Mouse (Mus musculus) forebrain, embryonic 15.5 days (tissue): ENCODE measurements around the gene Lztr1. TPM values are rescaled to one million over a fixed set of nuclear protein-coding genes. Genes with fewer than 3 reads are reported as not detected.

Source experiments
- ATAC-seq: fragments of 200-750 bp; cut with Nextera tagmentation; replicated peaks from 2 replicates; pipeline ENCODE4 v1.8.0; 2017; ENCODE audit warnings: mild to moderate bottlenecking, moderate TSS enrichment, moderate library complexity
- H3K27ac ChIP-seq: fragments of 300-500 bp; sonication (generic); replicated peaks from 2 replicates; pipeline ENCODE4 v1.5.1; 2015; ENCODE audit warnings: mild to moderate bottlenecking, inconsistent platforms
- H3K27me3 ChIP-seq: fragments of 300-500 bp; sonication (generic); 2 replicates; pipeline ENCODE4 v1.6.1; 2015; ENCODE audit warnings: inconsistent platforms
- H3K36me3 ChIP-seq: fragments of 300-500 bp; sonication (generic); 2 replicates; pipeline ENCODE4 v1.6.1; 2015; ENCODE audit warnings: mild to moderate bottlenecking, inconsistent platforms
- H3K4me1 ChIP-seq: fragments of 300-500 bp; sonication (generic); 2 replicates; pipeline ENCODE4 v1.6.1; 2015; ENCODE audit warnings: inconsistent platforms
- H3K4me2 ChIP-seq: fragments of 300-500 bp; sonication (generic); replicated peaks from 2 replicates; pipeline ENCODE4 v1.6.1; 2015; ENCODE audit warnings: mild to moderate bottlenecking, inconsistent platforms
- H3K4me3 ChIP-seq: fragments of 300-500 bp; sonication (generic); 2 replicates; pipeline ENCODE4 v1.5.1; 2015; ENCODE audit warnings: mild to moderate bottlenecking, inconsistent platforms
- H3K9ac ChIP-seq: fragments of 300-500 bp; sonication (generic); replicated peaks from 2 replicates; pipeline ENCODE4 v1.6.1; 2015; ENCODE audit warnings: mild to moderate bottlenecking, inconsistent platforms
- H3K9me3 ChIP-seq: fragments of 300-500 bp; sonication (generic); 2 replicates; pipeline ENCODE4 v1.6.1; 2016; ENCODE audit warnings: inconsistent platforms
- WGBS: fragments of 180-500 bp; shearing (Covaris S2); methylation state at CpG from one replicate; pipeline ENCODE4 v1.1.7; 2015; ENCODE audit warnings: mixed read lengths; 5-methylcytosine and 5-hydroxymethylcytosine counted together
- polyA plus RNA-seq: library from polyadenylated mRNA; unstranded; fragments of >200 nt; fragmentation: Nextera tagmentation; extraction: Ambion mirVana; gene quantifications from 2 replicates; pipeline ENCODE4 v1.2.1, GENCODE M21; 2015

Gene Lztr1
- polyA plus RNA-seq = 120 and 133 TPM in 2 replicates

DNA sequence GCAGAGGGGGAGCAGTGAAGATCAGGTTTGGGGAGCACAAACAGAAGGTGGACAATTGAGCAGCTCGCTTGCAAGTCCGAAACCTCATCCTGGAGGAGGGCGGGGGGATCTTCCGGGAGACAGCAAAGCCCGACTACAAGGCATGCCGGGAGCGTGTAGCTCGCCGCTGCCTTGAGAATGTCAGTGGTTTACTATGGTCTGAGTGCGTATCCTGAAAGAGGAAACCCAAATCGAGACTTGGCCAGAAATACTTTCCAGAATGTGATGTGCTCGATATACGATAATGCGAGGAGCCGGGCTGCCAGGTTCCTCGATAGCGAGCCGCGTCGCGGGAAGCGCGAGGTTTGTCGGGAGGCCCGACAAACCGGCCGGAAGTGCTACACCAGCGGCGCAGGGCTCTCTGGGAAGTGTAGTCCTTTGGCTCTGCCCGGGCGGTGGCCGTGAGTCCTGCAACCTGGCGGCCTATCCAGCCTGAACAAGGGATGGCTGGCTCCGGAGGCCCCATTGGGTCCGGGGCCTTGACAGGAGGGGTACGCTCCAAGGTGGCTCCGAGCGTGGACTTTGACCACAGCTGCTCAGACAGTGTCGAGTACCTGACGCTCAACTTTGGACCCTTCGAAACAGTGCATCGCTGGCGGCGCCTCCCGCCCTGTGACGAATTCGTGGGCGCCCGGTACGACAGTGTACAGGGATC lies at the start of gene Lztr1:
Gene Lztr1, plus strand, starts transcription at position 143 of the 694 bp plus-strand sequence.
- Histone ChIP-seq H3K9ac (peak within 1 kb of the TSS; percentile 86), H3K4me3 (peak within 1 kb of the TSS; percentile 70), H3K27me3 (no peaks in the 10 kb centered on the region), H3K36me3 (peaks cover 20% of the 10 kb centered on the region), H3K9me3 (no peaks in the 10 kb centered on the region), H3K4me1 (peaks cover 18% of the 10 kb centered on the region), H3K4me2 (peak within 1 kb of the TSS; percentile 72), H3K27ac (peak within 1 kb of the TSS; percentile 95)
- peak; percentile 98 for ATAC-seq
- WGBS = under 1% methylated on average over 50 of the region's 50 CpGs

DNA sequence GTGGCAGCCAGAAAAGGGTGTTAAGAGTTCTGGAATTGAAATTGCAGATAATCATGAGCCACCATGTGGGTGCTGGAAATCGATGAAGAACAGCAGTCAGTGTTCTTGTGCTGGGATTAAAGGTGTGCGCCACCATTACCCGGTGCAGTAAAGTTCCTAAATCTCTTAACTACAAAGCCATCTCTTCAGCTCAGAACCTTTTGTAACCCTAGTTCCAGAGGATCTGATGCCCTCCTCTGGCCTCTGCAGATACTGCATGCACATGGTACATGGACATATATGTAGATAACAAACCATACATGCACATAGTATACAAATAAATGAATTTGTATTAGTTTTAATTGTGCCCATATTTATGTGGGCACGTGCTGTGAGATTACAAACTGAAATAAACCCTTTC lies 48.2 kb upstream of the Lztr1 start:
- H3K4me2 ChIP-seq = no peak overlapping the region
- H3K27me3 ChIP-seq = no peaks in the 10 kb centered on the region
- no peaks in the 10 kb centered on the region for H3K9me3 ChIP-seq
- peaks cover 17% of the 10 kb centered on the region for H3K36me3 ChIP-seq
- H3K4me1 ChIP-seq = peaks cover 23% of the 10 kb centered on the region
- ATAC-seq = no peak
- H3K9ac ChIP-seq = no peak overlapping the region
- H3K4me3 ChIP-seq = no peak overlapping the region
- H3K27ac ChIP-seq = no peak overlapping the region
- WGBS = 82% methylated on average over 4 of the region's 4 CpGs

DNA sequence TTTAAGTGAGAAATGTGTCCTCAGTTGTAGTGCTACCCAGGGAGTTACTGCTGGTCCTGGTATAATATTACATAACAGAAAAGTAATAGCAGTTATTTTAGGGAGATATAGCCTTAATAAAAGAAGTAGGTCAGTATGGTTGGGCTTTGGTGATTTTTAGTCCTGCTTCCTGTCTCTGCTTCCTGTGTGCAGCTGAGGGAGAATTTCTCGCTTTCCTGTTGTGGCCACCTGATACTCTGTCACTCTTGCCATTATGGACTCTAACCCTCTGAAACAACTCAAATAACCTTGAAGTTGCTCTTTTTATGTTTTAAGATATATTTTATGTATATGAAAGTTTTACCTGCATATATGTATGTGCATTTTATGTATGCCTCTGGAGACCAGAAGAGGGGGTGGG lies 46.9 kb upstream of the Lztr1 start:
- Histone ChIP-seq H3K4me1 (peaks cover 12% of the 10 kb centered on the region), H3K36me3 (peaks cover 12% of the 10 kb centered on the region), H3K9ac (no peak overlapping the region), H3K4me2 (no peak overlapping the region), H3K4me3 (no peak overlapping the region), H3K27ac (no peak overlapping the region), H3K9me3 (no peaks in the 10 kb centered on the region), H3K27me3 (no peaks in the 10 kb centered on the region)
- WGBS = 87% methylated on average over 1 of the region's 1 CpGs
- no peak for ATAC-seq

DNA sequence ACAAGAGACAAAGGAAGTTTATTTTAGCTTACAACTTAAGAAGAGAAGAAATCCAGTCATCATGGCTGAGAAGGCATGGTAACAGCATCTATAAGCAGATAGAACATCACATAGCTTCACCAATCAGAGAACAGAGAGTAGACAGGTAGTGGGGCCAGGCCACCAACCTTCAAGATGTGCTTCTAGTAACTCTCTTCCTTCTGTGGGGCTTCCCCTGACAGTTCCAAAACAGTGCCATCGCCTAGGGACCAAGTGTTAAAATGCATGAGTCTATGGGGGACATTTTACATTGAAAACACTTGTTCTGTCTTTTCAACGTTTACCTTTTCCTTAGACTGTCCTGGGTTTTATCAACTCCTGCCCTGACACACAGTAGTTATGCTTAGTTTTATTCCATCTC lies 45.3 kb upstream of the Lztr1 start:
- 98% methylated on average over 2 of the region's 2 CpGs for WGBS

DNA sequence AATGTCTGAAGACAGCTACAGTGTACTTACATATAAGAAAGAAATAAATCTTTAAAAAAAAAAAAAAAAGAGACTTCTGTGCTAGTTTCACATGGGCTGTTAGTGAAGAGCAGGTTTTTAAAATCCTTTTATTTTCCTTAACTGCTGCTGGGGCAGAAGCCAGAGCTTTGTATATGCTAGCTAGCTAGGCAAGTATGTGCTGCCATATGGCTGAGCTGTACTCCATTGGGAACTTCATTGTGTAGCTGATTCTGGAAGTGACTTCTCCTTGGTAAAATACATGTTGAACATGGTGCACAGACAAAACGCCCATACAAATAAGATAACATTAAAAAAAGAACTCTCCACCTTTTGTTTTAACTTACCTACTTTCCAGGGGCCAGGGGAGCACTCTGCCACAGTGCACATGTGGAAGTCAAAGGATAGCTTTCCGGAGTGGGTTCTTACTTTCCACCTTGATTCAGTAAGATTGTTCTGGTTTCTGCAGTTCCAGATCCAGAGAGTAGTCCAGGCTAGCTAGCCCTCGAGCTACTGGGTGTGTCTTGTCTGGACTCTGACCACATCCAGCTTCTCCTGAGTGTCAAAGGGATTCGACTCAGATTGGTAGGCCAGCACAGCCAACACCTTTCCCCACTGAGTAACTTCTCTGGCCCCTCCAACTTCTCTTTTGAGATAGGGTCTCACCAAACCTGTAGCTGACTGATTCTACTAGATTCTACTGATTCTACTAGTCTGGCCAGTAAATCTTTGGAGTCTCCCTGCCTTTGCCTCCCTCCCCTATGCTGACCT lies 41.4 kb upstream of the Lztr1 start:
- no peak overlapping the region for H3K4me2 ChIP-seq

More for the DNA sequence above, 45.3 kb upstream of the Lztr1 start:
- Histone ChIP-seq H3K27me3 (no peaks in the 10 kb centered on the region), H3K9me3 (no peaks in the 10 kb centered on the region), H3K27ac (no peak overlapping the region), H3K36me3 (peaks cover 8% of the 10 kb centered on the region; the same call in 1 of the 2 replicates), H3K4me3 (no peak overlapping the region), H3K4me2 (no peak overlapping the region), H3K4me1 (peaks cover 5% of the 10 kb centered on the region; the same call in 1 of the 2 replicates), H3K9ac (no peak overlapping the region)
- ATAC-seq = no peak

DNA sequence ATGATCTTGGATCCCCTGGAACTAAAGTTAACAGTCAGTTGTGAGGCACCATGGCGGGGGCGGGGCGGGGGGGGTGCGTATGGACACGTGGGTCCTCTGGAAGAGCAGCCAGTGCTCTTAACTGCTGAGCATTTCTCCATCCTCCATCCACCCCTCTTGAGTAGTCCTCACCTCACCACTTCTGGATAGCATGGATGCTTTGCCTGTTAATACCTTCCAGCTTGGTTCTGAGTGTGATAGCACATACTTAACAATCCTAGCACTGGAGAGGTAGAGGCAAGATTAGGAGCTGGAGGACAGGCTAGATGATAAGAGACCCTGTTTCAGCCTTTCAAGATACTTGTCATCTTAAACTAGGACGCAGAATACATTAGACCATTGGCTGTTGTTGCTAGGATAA lies 36.0 kb upstream of the Lztr1 start:
- Histone ChIP-seq H3K36me3 (peaks cover 19% of the 10 kb centered on the region), H3K4me2 (no peak overlapping the region), H3K4me3 (no peak overlapping the region), H3K9me3 (no peaks in the 10 kb centered on the region), H3K9ac (no peak overlapping the region), H3K27ac (no peak overlapping the region), H3K27me3 (no peaks in the 10 kb centered on the region), H3K4me1 (peaks cover 8% of the 10 kb centered on the region)
- no peak for ATAC-seq
- 92% methylated on average over 6 of the region's 6 CpGs for WGBS

More for the DNA sequence above, 41.4 kb upstream of the Lztr1 start:
- Histone ChIP-seq H3K4me1 (no peaks in the 10 kb centered on the region), H3K9me3 (no peaks in the 10 kb centered on the region), H3K36me3 (peaks cover 18% of the 10 kb centered on the region), H3K27ac (no peak overlapping the region), H3K27me3 (no peaks in the 10 kb centered on the region), H3K9ac (no peak overlapping the region), H3K4me3 (no peak overlapping the region)
- no peak for ATAC-seq
- WGBS = 94% methylated on average over 4 of the region's 4 CpGs

DNA sequence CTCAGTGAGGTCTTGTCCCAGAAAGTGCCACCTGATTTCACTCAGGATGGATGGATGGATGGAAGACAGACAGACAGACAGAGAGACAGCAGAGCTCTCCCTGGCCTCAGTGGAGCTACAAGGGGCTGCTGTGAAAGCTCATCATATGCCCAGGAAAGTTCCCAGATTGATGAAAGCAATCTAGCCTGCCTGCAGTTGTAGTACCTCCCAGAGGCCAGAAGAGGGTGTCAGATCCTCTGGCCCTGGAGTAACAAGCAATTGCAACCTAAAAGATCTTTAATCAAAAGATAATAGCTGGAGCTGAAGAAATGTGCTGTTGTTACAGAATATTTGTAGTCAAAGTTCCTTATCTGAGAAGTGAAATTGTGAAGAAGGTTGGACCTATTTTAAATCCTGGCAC lies 34.4 kb upstream of the Lztr1 start:
- Histone ChIP-seq H3K9me3 (no peaks in the 10 kb centered on the region), H3K4me2 (no peak overlapping the region), H3K36me3 (peaks cover 17% of the 10 kb centered on the region), H3K27me3 (no peaks in the 10 kb centered on the region), H3K4me1 (peaks cover 17% of the 10 kb centered on the region), H3K9ac (no peak overlapping the region), H3K27ac (no peak overlapping the region), H3K4me3 (no peak overlapping the region)
- ATAC-seq = no peak

DNA sequence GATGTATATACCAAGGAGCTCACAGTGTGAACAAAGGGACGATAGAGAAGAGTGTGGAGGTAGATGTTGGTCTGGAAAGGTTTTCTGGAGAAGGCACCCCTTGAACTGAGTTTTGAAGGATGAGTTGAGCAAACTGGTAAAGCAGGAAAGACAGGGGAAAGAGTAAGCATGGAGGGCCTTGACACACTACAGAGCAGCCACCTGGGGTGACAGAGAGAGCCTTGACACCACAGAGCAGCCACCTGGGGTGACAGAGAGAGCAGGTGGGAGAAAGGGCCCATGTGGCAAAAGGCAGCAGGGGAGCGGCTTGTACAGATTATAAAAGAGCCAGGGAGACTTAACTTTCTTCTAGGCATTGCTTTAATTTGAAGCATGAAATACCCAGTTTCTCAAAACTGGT lies 33.7 kb upstream of the Lztr1 start:
- no peak overlapping the region for H3K27ac ChIP-seq
- no peak overlapping the region for H3K4me2 ChIP-seq
- H3K9ac ChIP-seq = no peak overlapping the region
- H3K4me3 ChIP-seq = no peak overlapping the region
- peaks cover 17% of the 10 kb centered on the region for H3K4me1 ChIP-seq
- ATAC-seq = no peak
- no peaks in the 10 kb centered on the region for H3K27me3 ChIP-seq
- H3K9me3 ChIP-seq = no peaks in the 10 kb centered on the region
- WGBS = 80% methylated on average over 2 of the region's 2 CpGs
- H3K36me3 ChIP-seq = peaks cover 12% of the 10 kb centered on the region; the same call in 1 of the 2 replicates

DNA sequence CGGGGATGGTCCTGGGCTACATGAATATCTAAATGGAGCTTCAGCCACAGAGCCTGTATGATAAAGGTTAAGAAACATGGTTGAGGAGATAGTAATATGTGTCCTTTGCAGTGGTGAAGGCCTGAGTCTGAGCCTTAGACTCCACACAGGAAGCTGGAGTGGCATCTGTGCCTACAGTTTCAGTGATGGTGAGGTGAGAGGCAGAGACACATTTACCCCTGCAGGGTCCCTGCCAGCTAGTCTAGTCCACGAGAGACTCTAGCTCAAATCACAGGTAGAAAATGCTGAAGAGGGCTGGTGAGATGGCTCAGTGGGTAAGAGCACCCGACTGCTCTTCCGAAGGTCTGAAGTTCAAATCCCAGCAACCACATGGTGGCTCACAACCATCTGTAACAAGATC lies 33.2 kb upstream of the Lztr1 start:
- H3K9ac ChIP-seq = no peak overlapping the region
- H3K4me2 ChIP-seq = no peak overlapping the region
- no peak overlapping the region for H3K4me3 ChIP-seq
- H3K4me1 ChIP-seq = peaks cover 17% of the 10 kb centered on the region
- no peaks in the 10 kb centered on the region for H3K9me3 ChIP-seq
- no peaks in the 10 kb centered on the region for H3K27me3 ChIP-seq
- 92% methylated on average over 4 of the region's 4 CpGs for WGBS
- no peak for ATAC-seq
- H3K27ac ChIP-seq = no peak overlapping the region
- peaks cover 6% of the 10 kb centered on the region; the same call in 1 of the 2 replicates for H3K36me3 ChIP-seq

DNA sequence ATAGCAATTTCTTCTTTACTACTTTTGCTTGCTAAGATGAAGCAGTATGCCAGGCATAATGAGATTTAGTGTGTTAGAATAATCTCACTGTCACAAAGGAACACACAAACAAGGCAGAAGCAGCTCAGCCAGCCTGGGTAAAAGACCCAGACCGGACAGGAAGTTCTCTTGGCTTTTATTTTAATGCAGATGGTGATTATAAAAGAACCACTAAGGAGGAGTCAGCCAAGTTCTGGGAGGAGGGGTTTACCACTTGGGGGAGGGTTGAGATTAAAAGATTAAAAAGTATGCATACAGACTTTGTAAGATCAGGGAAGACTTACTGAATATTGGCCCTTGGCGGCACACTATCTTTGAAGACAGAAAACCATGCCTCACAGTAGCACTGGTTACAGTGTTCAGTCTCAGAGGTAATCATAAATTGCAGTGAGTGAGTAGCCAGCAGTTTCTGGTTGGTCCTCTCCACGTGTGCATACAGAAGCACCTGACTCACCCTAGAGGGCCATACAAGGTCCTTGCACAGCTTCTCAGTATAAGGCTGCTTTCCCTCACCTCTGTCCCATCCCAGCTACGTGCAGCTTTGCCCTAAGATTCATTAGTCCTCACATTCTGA lies 30.1 kb upstream of the Lztr1 start:
- Histone ChIP-seq H3K4me3 (no peak overlapping the region), H3K36me3 (peaks cover 7% of the 10 kb centered on the region; the same call in 1 of the 2 replicates), H3K27me3 (no peaks in the 10 kb centered on the region), H3K4me1 (peaks cover 17% of the 10 kb centered on the region), H3K4me2 (no peak overlapping the region), H3K27ac (no peak overlapping the region), H3K9ac (no peak overlapping the region), H3K9me3 (no peaks in the 10 kb centered on the region)
- 73% methylated on average over 4 of the region's 4 CpGs for WGBS
- ATAC-seq = no peak

DNA sequence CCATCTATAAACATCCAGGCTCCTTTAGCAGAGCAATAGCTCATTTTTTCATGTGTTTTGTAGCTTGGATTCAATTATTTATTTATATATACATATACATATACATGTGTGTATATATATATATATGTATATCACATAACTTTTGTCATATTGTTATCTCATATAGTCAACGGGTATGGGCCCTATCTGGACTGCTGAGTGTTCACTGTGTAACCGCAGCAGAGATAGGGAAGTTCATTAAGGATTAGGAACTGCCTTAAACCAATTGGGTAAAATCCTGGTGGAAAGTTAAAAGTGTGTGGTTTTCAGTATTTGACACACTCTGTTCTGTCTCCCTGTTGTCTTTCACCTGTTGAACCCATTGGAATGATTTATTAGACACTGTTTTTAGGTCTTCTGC lies 27.0 kb upstream of the Lztr1 start:
- H3K36me3 ChIP-seq = peaks cover 33% of the 10 kb centered on the region
- H3K9ac ChIP-seq = no peak overlapping the region
- ATAC-seq = no peak
- no peaks in the 10 kb centered on the region for H3K27me3 ChIP-seq
- H3K4me2 ChIP-seq = no peak overlapping the region
- no peaks in the 10 kb centered on the region for H3K9me3 ChIP-seq
- no peak overlapping the region for H3K27ac ChIP-seq
- 93% methylated on average over 2 of the region's 2 CpGs for WGBS
- no peak overlapping the region for H3K4me3 ChIP-seq
- H3K4me1 ChIP-seq = peaks cover 15% of the 10 kb centered on the region

DNA sequence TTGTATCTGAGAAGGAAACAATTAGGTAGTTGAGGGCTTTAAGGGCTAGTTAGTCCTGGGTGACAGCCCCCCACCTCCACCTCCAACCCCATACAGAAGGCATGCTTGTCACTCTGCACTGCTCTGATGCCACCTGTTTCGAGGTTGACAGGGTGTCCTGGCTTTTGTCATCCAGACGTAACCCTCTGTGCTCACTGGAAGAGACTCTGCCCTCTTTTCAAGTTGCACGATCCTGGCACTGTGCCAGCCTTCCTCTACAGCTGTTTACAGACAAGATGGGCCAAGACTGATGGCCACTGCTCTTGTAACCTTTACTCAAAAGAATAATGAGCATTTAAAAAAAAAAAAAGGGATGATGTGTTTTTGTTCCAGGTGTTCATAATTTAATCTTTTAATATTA lies 22.0 kb upstream of the Lztr1 start:
- ATAC-seq = no peak
- Histone ChIP-seq H3K36me3 (peaks cover 34% of the 10 kb centered on the region), H3K4me2 (no peak overlapping the region), H3K27me3 (0 out of 2 replicates have a peak, but pooled peaks cover 5% of the 10 kb centered on the region), H3K27ac (no peak overlapping the region), H3K9ac (no peak overlapping the region), H3K4me3 (no peak overlapping the region), H3K4me1 (peaks cover 15% of the 10 kb centered on the region), H3K9me3 (no peaks in the 10 kb centered on the region)
- WGBS = 30% methylated on average over 3 of the region's 3 CpGs
